ENCODE assay signal across 8 mouse cellular contexts in genomic region chr15:9139447-9139846, GRCm38 (mm10). TPM values are rescaled to one million over a fixed set of nuclear protein-coding genes. Genes with fewer than 3 reads are reported as not detected.
A peak's percentile ranks its signal among the peaks of the same experiment; 100 is the strongest.
DNase-seq lines count a peak whose midpoint lies in the region; ATAC-seq and TF ChIP-seq lines count a peak whose summit lies in the region.

No protein-coding gene starts in this region.

- peak overlapping the region; percentile 57; the same call in 1 of the 2 replicates for H3K27ac ChIP-seq in kidney, embryonic 15.5 days
- H3K27ac ChIP-seq in kidney, adult 2 months (ENCODE audit: insufficient read depth, low read depth, low read length), result no peak overlapping the region
- no peak overlapping the region for H3K27ac ChIP-seq in embryonic facial prominence, embryonic 13.5 days
- peak overlapping the region; percentile 41 for H3K27ac ChIP-seq in intestine, postnatal 0 days (ENCODE audit: low read depth, low read length)
- no peak overlapping the region for H3K27ac ChIP-seq in neural tube, embryonic 15.5 days (replicated peaks)

- H3K9ac ChIP-seq in kidney, embryonic 15.5 days, result peak overlapping the region; percentile 60
- H3K9ac ChIP-seq in embryonic facial prominence, embryonic 13.5 days, result peak overlapping the region; percentile 75
- H3K9ac ChIP-seq in intestine, postnatal 0 days (ENCODE audit: low read depth, low read length), result peak overlapping the region; percentile 56
- peak overlapping the region; percentile 95 for H3K9ac ChIP-seq in neural tube, embryonic 15.5 days (replicated peaks)

- peaks cover 36% of the 10 kb centered on the region for H3K36me3 ChIP-seq in kidney, embryonic 15.5 days
- H3K36me3 ChIP-seq in kidney, adult 2 months (ENCODE audit: control insufficient read depth, insufficient read depth, low read length), result no peaks in the 10 kb centered on the region
- peaks cover 52% of the 10 kb centered on the region for H3K36me3 ChIP-seq in G1E (replicated peaks)
- peaks cover 37% of the 10 kb centered on the region for H3K36me3 ChIP-seq in embryonic facial prominence, embryonic 13.5 days
- H3K36me3 ChIP-seq in intestine, postnatal 0 days (ENCODE audit: control insufficient read depth, insufficient read depth), result peaks cover 16% of the 10 kb centered on the region
- peaks cover 16% of the 10 kb centered on the region for H3K36me3 ChIP-seq in neural tube, embryonic 15.5 days

- 15% methylated on average over 10 of the region's 10 CpGs for WGBS in kidney, embryonic 15.5 days
- WGBS in kidney, adult 2 months, result 27% methylated on average over 10 of the region's 10 CpGs
- 29% methylated on average over 10 of the region's 10 CpGs for WGBS in embryonic facial prominence, embryonic 13.5 days
- WGBS in intestine, postnatal 0 days, result 11% methylated on average over 10 of the region's 10 CpGs
- WGBS in neural tube, embryonic 15.5 days, result 26% methylated on average over 10 of the region's 10 CpGs

- no peaks in the 10 kb centered on the region for H3K27me3 ChIP-seq in kidney, embryonic 15.5 days
- H3K27me3 ChIP-seq in kidney, adult 2 months (replicated peaks; ENCODE audit: control insufficient read depth, insufficient read depth, low read length), result no peaks in the 10 kb centered on the region
- no peaks in the 10 kb centered on the region for H3K27me3 ChIP-seq in G1E (ENCODE audit: insufficient read depth, low read length)
- H3K27me3 ChIP-seq in embryonic facial prominence, embryonic 13.5 days, result no peaks in the 10 kb centered on the region
- no peaks in the 10 kb centered on the region for H3K27me3 ChIP-seq in intestine, postnatal 0 days (replicated peaks; ENCODE audit: control insufficient read depth, insufficient read depth, low read length)
- no peaks in the 10 kb centered on the region for H3K27me3 ChIP-seq in neural tube, embryonic 15.5 days (replicated peaks)

- no peak for DNase-seq in kidney, adult 2 months
- DNase-seq in G1E (ENCODE audit: low spot score), result no peak
- DNase-seq in spleen, postnatal 4 days (ENCODE audit: low spot score in 2 of 2), result no peak
- no peak for DNase-seq in urinary bladder, postnatal 25 days (ENCODE audit: low spot score)

- no peaks in the 10 kb centered on the region for H3K9me3 ChIP-seq in kidney, embryonic 15.5 days (replicated peaks)
- no peaks in the 10 kb centered on the region for H3K9me3 ChIP-seq in G1E (replicated peaks)
- H3K9me3 ChIP-seq in embryonic facial prominence, embryonic 13.5 days, result no peaks in the 10 kb centered on the region
- H3K9me3 ChIP-seq in intestine, postnatal 0 days (ENCODE audit: control insufficient read depth), result no peaks in the 10 kb centered on the region
- H3K9me3 ChIP-seq in neural tube, embryonic 15.5 days (replicated peaks), result no peaks in the 10 kb centered on the region

- peak overlapping the region; percentile 94 for H3K4me3 ChIP-seq in kidney, embryonic 15.5 days (replicated peaks)
- no peak overlapping the region for H3K4me3 ChIP-seq in kidney, adult 2 months (ENCODE audit: insufficient read depth, low read depth, low read length)
- H3K4me3 ChIP-seq in G1E (ENCODE audit: low read depth, low read length), result peak overlapping the region; percentile 98
- peak overlapping the region; percentile 93 for H3K4me3 ChIP-seq in embryonic facial prominence, embryonic 13.5 days
- H3K4me3 ChIP-seq in intestine, postnatal 0 days (ENCODE audit: low read depth, low read length), result peak overlapping the region; percentile 84
- peak overlapping the region; percentile 93 for H3K4me3 ChIP-seq in neural tube, embryonic 15.5 days (replicated peaks)

- ATAC-seq in kidney, embryonic 15.5 days (replicated peaks; ENCODE audit: low FRiP score), result no peak
- no peak for ATAC-seq in G1E (ENCODE audit: extremely low read depth, insufficient number of reproducible peaks, low FRiP score, poor library complexity, severe bottlenecking)
- no peak for ATAC-seq in embryonic facial prominence, embryonic 13.5 days (ENCODE audit: insufficient number of reproducible peaks, insufficient read depth, low FRiP score, low TSS enrichment, low read depth)
- no peak for ATAC-seq in intestine, postnatal 0 days
- ATAC-seq in neural tube, embryonic 15.5 days (ENCODE audit: low FRiP score), result no peak

- H3K4me2 ChIP-seq in kidney, embryonic 15.5 days, result peak overlapping the region; percentile 60
- H3K4me2 ChIP-seq in embryonic facial prominence, embryonic 13.5 days, result peak overlapping the region; percentile 80
- peak overlapping the region; percentile 65 for H3K4me2 ChIP-seq in intestine, postnatal 0 days (replicated peaks; ENCODE audit: low read depth)
- peak overlapping the region; percentile 81 for H3K4me2 ChIP-seq in neural tube, embryonic 15.5 days

- no peak for TF ChIP-seq CTCF in kidney, adult 2 months (conservative IDR thresholded peaks at IDR 0.05; ENCODE audit: insufficient read depth, insufficient read length, low read depth, low read length)
- no peak for TF ChIP-seq CTCF in G1E (IDR thresholded peaks at IDR 0.05; ENCODE audit: low read depth, low read length)
- TF ChIP-seq CTCF in intestine, postnatal 0 days (IDR thresholded peaks at IDR 0.05; ENCODE audit: low read depth), result no peak

- peaks cover 15% of the 10 kb centered on the region for H3K4me1 ChIP-seq in kidney, embryonic 15.5 days
- peaks cover 11% of the 10 kb centered on the region for H3K4me1 ChIP-seq in kidney, adult 2 months (ENCODE audit: control insufficient read depth, insufficient read depth, low read length)
- H3K4me1 ChIP-seq in G1E (ENCODE audit: insufficient read depth, low read depth, low read length), result peaks cover 38% of the 10 kb centered on the region
- H3K4me1 ChIP-seq in embryonic facial prominence, embryonic 13.5 days, result peaks cover 22% of the 10 kb centered on the region
- H3K4me1 ChIP-seq in intestine, postnatal 0 days (replicated peaks; ENCODE audit: control insufficient read depth, insufficient read depth, low read length), result peaks cover 5% of the 10 kb centered on the region
- H3K4me1 ChIP-seq in neural tube, embryonic 15.5 days, result peaks cover 30% of the 10 kb centered on the region

- TF ChIP-seq POLR2A in kidney, adult 2 months (IDR thresholded peaks at IDR 0.05; ENCODE audit: low read depth, low read length), result no peak

RNA-seq across cellular contexts. Expression of gene Lmbrd2, which starts 0.9 kb away (rescaled TPM):
- polyA plus RNA-seq in kidney, embryonic 15.5 days (2015; fragmentation: Nextera tagmentation; extraction: Ambion mirVana), result 3.6 and 3.7 TPM in 2 replicates
- 21.2 and 32.4 TPM in 2 replicates for polyA plus RNA-seq in kidney, adult 2 months (2012; rRNA removed)
- total RNA-seq in G1E (2014; fragmentation: Nextera tagmentation) (19.1 and 21.7 TPM in 2 replicates), G1E (2017) (8.9 and 11.0 TPM in 2 replicates)
- 0.41 and 0.53 TPM in 2 replicates for polyA plus RNA-seq in G1E (2012)
- polyA plus RNA-seq in embryonic facial prominence, embryonic 13.5 days (2015; fragmentation: Nextera tagmentation; extraction: Ambion mirVana), result 2.9 and 3.7 TPM in 2 replicates
- polyA plus RNA-seq in intestine, postnatal 0 days (2015; fragmentation: Nextera tagmentation; extraction: Ambion mirVana), result 5.0 and 5.8 TPM in 2 replicates
- 3.4 and 4.6 TPM in 2 replicates for polyA plus RNA-seq in neural tube, embryonic 15.5 days (2015; fragmentation: Nextera tagmentation; extraction: Ambion mirVana)

RNA-seq across cellular contexts. Expression of gene Skp2, which starts 15.8 kb away (rescaled TPM):
- polyA plus RNA-seq in kidney, embryonic 15.5 days (2015; fragmentation: Nextera tagmentation; extraction: Ambion mirVana), result 81.1 and 81.9 TPM in 2 replicates
- 0.92 and 1.0 TPM in 2 replicates for polyA plus RNA-seq in kidney, adult 2 months (2012; rRNA removed)
- 34.3 and 35.3 TPM in 2 replicates for total RNA-seq in G1E (2014; fragmentation: Nextera tagmentation)
- 28.7 and 29.8 TPM in 2 replicates for total RNA-seq in G1E (2017)
- 5.9 and 10.2 TPM in 2 replicates for polyA plus RNA-seq in G1E (2012)
- 90.3 and 96.8 TPM in 2 replicates for polyA plus RNA-seq in embryonic facial prominence, embryonic 13.5 days (2015; fragmentation: Nextera tagmentation; extraction: Ambion mirVana)
- polyA plus RNA-seq in intestine, postnatal 0 days (2015; fragmentation: Nextera tagmentation; extraction: Ambion mirVana), result 13.9 and 14.7 TPM in 2 replicates
- polyA plus RNA-seq in neural tube, embryonic 15.5 days (2015; fragmentation: Nextera tagmentation; extraction: Ambion mirVana), result 17.2 and 23.8 TPM in 2 replicates

Comparison
In these comparisons a context has a peak if more than half of its experiments do, and no peak if none do; other contexts are left out.
1. H3K27ac ChIP-seq: peak in kidney, embryonic 15.5 days (single experiment) and intestine, postnatal 0 days (single experiment); none in kidney, adult 2 months (single experiment), embryonic facial prominence, embryonic 13.5 days (single experiment) and neural tube, embryonic 15.5 days (single experiment).
2. Peak in every context shown above with its lines, with median percentiles within 50 percentile points of each other: H3K4me2 ChIP-seq and H3K9ac ChIP-seq.